Mouse (Mus musculus): ENCODE measurements around the gene Cyren.

Gene Cyren

DNA sequence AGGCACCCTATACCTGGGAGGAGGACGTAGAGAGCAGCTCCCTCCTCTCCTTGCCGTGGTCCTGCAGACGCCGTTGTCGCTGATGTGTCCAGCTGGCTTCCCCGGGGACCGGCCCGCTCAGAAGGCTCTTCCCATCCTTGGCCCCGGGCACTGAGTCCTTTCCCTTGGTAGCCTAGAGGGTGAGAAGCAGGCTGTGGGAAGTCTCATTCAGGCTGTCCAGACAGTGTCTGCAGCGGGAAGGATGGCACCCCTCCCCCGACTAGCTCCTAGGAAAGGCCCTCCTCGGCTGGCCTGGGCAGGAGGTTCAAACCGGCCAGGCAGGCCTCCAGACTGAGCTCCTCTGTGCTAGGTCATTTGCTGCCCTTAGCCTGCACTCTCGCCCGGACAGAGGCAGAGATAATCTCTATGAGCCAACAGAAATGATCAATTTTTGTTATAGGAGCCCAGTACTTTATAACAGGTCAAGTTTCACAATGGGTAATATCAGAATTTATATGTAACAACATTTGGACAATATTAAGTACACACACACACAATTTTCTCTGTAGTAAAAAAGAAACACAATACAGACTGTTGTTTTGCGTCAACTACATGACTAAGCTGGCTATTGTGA is 18.4 kb upstream of the Cyren start:
- no peak for DNase-seq

GRCm38 (mm10) chr6:34895569-34895968 is 17.7 kb upstream of the Cyren start:
- DNase-seq: no peak

GRCm38 (mm10) chr6:34889185-34889584 is 11.3 kb upstream of the Cyren start:
- no peak for DNase-seq

GRCm38 (mm10) chr6:34887131-34887850 is 9.4 kb upstream of the Cyren start:
- DNase-seq: no peak

- no peak for DNase-seq
Measured at GRCm38 (mm10) chr6:34884724-34885123, 6.9 kb upstream of the Cyren start.

DNA sequence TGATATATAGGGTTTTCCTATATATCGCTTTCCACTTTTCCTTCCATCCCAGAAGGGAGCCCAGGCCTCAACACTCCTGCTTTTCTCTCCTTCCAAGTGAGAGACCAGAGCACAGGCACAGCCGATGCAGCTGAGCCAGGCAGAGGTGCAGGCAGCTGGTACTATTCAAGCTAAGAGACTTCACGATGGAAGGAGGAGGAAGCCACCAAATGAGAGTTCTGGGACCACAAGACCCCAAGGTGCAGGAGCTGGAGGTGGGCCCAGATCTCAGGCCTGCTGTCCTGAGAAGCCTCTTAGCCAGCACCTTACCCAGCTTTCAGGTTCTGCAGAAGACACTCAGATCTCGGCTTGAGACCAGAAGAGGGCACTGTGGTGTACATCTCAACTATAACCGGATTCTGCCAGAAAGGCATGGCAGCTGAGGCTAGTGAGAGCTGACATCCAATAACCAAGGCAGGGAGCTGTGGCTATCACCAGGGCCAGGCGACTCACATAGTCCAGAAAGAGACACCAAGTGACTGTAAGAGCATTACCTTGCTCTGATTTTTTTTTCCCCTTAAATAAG is 2.1 kb upstream of the Cyren start:
- DNase-seq: peak; percentile 67 to 76

- DNase-seq: peak in 1 of 2 experiments; percentile 14
Measured at GRCm38 (mm10) chr6:34879101-34879740, 1.4 kb upstream of the Cyren start.

DNA sequence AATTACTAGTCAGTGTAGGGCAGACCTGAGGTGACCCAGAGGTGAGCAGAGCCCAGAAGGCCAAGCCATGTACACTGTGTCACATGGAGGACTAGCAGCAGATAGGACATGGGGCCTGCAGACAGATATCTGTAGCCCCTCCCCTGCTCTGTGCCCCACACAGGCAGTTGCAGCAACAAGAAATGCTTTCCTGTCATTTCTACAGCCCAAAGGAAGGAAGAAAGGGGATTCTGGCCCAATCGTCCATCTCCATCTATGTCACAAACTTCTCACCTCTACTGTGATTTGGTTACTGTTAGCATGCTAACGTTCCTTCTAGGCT is 1.1 kb downstream of the Cyren start:
- no peak for DNase-seq

DNA sequence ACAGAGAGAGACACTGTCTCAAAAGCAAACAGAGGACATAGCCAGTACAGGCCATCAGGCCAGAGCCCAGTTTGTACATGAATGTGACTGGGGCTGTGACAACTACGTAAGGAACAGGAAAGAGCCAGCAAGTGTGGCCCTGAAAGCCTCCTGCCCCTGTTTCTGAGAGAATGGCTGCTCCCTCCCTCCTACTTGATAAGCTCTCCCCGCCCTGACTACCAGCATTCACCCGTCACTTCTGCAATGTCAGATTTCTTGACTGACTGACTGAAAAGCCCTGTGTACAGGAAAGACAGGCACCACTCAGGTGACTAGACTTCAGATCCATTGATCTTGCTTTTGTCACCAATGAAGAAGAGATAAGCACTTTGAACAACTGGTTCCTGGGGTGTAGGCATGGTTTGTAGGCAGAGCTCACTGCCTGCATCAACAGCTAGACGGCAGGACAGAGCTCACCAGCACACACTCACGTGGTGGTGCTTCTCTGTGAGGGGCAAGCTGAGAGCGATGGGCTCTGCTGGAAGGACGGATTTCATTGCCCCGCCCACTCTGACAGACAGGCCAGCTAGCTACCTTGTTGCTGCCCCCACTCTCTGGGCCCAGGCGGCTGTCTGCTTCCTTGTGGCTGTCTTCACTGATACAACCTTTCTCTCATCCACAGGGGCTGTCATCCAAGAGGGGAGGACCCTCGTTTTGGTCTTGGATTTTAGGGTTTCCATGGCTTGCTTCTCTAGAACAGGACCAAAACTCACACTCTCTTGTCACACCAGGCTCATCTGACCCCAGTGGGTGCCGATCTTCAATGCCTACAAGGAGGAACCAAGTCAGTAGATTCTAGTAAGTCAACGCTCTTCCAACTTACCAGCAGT is 1.7 kb downstream of the Cyren start:
- DNase-seq: no peak

DNA sequence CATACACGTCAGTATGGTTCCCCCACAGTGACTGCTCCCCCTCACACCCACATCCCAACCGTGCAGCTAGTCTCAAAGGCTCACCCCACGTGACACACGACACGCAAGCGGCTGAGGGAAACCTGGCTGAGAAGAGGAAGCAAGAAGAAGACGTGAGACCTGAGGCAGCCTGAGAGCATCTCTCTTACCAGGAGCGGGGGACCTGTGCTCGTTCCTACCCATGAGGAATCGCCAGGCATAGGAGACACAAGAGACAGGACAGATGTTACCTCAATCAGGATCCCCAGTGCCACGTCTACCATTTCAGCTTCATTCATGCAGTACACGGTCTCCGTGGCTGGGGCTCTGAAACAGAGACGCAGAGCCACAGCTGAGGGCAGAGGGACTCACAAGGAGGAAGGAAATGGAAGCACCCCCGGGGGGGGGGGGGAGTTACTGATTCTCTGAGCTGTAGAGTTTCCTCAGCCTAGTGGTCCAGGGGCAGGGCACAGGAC is 2.5 kb downstream of the Cyren start:
- DNase-seq: no peak

GRCm38 (mm10) chr6:34874101-34874921 is 3.5 kb downstream of the Cyren start:
- DNase-seq: no peak

GRCm38 (mm10) chr6:34872871-34873270 is 5.0 kb downstream of the Cyren start:
- no peak for DNase-seq

GRCm38 (mm10) chr6:34871929-34872328 is 5.9 kb downstream of the Cyren start:
- no peak for DNase-seq

DNA sequence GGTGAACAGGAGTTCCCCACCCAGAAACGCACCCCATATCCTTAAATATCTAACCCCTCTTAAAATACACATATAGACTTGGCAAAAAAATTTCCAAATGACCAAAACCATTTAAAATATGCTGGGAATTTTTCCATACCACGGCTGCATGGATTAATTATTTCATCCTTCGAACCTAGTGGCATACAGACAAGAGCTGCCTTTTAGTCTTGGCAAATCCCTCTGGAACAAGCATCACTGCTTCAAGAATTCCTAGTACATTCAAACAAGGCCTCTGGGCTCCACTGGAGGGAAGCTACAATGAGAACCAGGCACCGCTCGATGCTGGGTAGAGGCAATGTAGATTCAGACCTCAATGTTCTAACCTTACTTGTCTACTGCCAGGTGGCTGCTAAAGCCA is 7.1 kb downstream of the Cyren start:
- DNase-seq: no peak

- no peak for DNase-seq
Measured at GRCm38 (mm10) chr6:34870136-34870535, 7.7 kb downstream of the Cyren start.

DNA sequence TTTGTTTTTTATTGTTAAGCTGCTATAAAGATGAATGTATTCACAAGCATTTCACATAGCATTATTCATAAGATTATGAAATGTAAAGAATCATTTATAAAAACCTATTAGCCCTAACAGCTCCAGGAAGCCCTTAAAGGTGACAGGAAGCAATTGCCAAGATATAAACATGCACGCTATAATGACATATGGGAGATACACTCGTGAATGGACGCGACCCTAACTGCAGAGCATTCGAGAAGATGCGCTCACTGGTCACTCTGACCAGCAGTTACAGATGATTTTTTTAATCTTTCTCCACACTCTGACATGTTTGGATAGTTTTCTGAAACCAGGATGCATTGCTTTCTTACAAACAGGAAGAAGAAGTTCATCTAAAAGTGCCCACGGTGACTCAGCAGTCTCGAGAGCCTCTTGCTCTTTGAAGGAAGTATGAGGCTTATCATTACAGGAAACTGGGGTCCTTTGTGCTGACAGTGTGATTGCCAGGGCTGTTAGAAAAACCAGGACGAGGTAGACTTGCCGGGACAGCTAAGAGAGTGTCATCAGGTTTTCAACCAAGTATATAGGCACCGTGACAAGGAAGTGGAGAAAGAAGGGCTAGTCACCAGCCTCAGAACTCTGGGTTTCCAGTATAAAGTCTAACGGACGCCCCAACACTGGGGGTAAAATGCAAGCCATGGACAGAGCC is 8.5 kb downstream of the Cyren start:
- DNase-seq: no peak

GRCm38 (mm10) chr6:34868507-34869217 is 9.2 kb downstream of the Cyren start:
- DNase-seq: no peak

DNA sequence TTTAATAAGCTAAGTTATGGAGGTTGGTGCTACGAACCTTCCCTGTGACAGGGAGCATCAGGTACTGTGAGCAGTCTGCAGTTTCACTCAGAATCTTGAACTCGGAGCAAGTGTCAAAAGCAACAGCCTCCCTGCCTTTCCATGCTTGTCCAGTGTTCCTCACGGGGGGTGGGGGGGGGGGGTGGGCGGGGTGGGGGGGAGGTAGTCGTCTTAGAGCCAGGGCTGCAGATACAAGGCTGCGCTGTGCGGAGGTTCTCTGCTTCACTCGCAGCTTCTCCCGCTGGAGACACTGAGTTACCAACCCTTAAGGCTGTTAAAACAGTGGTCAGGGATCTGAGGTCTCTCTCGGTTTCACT is 9.9 kb downstream of the Cyren start:
- no peak for DNase-seq

DNA sequence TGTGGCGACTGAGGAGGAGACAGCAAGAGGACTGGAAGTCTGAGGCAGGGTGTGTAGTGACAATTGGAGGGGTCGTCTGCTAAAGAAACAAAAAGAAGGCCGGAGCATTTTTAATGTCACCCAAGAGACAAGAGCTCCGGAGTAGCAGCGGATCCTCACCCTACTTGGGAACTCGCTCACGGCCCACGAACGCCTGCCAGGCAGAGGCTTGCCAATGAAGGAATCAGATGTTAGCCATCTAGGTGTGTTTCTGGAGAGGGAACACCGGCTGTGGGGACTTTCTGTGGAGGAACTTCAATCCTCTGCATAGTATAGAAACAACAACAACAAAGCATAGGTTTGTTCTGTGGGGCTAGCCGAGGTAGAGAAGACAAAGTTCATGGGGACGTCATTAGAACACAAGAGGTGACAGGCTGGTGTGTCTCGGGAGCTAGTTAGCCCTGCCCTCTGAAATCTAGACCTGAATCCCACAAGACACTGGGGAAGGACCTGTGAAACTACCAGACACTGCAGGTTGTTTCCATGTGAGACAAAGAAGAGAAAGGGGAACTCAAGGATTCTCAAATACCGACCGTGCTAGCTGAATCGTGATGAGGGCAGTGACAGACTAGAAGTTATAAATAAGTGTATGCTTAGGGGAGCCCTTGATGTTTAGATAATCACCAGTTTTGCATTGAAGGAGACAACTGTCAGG is 10.4 kb downstream of the Cyren start:
- DNase-seq: no peak

GRCm38 (mm10) chr6:34866786-34867185 is 11.1 kb downstream of the Cyren start:
- DNase-seq: no peak

Measured in cerebellum, postnatal 14 days (tissue).